Mouse (Mus musculus) cerebellum, postnatal 10 days (tissue): ENCODE measurements at regions not wholly inside any gene's neighbourhood (a gene's known extent, or its start where the extent isn't known, plus 50 kb on each side); places are given as distances from the start of the nearest gene placed in this dataset.
"Not testable (repeated sequence)": the region's sequence is repeated elsewhere in the genome, so short reads cannot be mapped to it uniquely, and the experiment has no call there.

Experiments
- DNase-seq, 2 experiments: peaks; one replicate each; pipeline ENCODE4 v3.0.0; 2021; ENCODE audit warnings: mixed read lengths in 2 of 2

- peak; percentile 63 to 67 for DNase-seq
Measured at GRCm38 (mm10) chr10:49985038-49985437, 196.5 kb upstream of the Grik2 start.

GRCm38 (mm10) chr10:49952434-49952833 is 163.9 kb upstream of the Grik2 start:
- no peak for DNase-seq

GRCm38 (mm10) chr10:49937305-49937704 is 148.7 kb upstream of the Grik2 start:
- not testable (repeated sequence) for DNase-seq

- not testable (repeated sequence) for DNase-seq
Measured at GRCm38 (mm10) chr10:49909206-49909605, 120.6 kb upstream of the Grik2 start.

- not testable (repeated sequence) for DNase-seq
Measured at GRCm38 (mm10) chr10:49908126-49908525, 119.6 kb upstream of the Grik2 start.

- not testable (repeated sequence) for DNase-seq
Measured at GRCm38 (mm10) chr10:49904626-49905025, 116.1 kb upstream of the Grik2 start.

GRCm38 (mm10) chr10:49895436-49895835 is 106.9 kb upstream of the Grik2 start:
- DNase-seq, result no peak

GRCm38 (mm10) chr10:49884106-49884505 is 95.5 kb upstream of the Grik2 start:
- no peak for DNase-seq

GRCm38 (mm10) chr10:49883444-49883843 is 94.9 kb upstream of the Grik2 start:
- DNase-seq, result no peak

GRCm38 (mm10) chr10:49863800-49864199 is 75.2 kb upstream of the Grik2 start:
- DNase-seq, result peak; percentile 6 to 11

- no peak for DNase-seq
Measured at GRCm38 (mm10) chr10:49847686-49848085, 59.1 kb upstream of the Grik2 start.

GRCm38 (mm10) chr10:49844308-49844707 is 55.7 kb upstream of the Grik2 start:
- DNase-seq, result no peak
